Mouse (Mus musculus) CH12.LX (cell line): ENCODE results near the gene Nfix. TPM values are rescaled to one million over a fixed set of nuclear protein-coding genes. Genes with fewer than 3 reads are reported as not detected.

Experiments used
- DNase-seq: peaks from one replicate; pipeline ENCODE4 v3.0.0-alpha.2; 2013; ENCODE audit errors: extremely low read depth
- H3K27ac ChIP-seq: 2 replicates; pipeline ENCODE4 v1.5.1; 2012; ENCODE audit warnings: low read depth, mild to moderate bottlenecking, control low read depth, moderate library complexity; ENCODE audit not compliant: insufficient read depth
- H3K27me3 ChIP-seq: replicated peaks from 2 replicates; pipeline ENCODE3; 2012; ENCODE audit warnings: inconsistent platforms
- H3K36me3 ChIP-seq, 2 experiments: replicated peaks in 1 of 2; 2 replicates each; pipeline versions ENCODE3 to v1.6.1; 2012; ENCODE audit warnings: inconsistent platforms in 1 of 2, low read length in 1 of 2, mild to moderate bottlenecking in 1 of 2, mixed read lengths in 1 of 2, moderate library complexity in 1 of 2; ENCODE audit not compliant: control insufficient read depth in 1 of 2, insufficient read depth in 1 of 2
- H3K4me1 ChIP-seq, 2 experiments: 2 replicates each; pipeline ENCODE4 v1.6.1; 2012; ENCODE audit warnings: inconsistent platforms in 1 of 2, moderate library complexity in 1 of 2; ENCODE audit not compliant: insufficient read depth in 2 of 2, control insufficient read depth in 1 of 2
- H3K4me2 ChIP-seq: 2 replicates; pipeline ENCODE4 v1.6.1; 2012; ENCODE audit warnings: low read depth, mild to moderate bottlenecking, control low read depth; ENCODE audit not compliant: poor library complexity, insufficient read depth, severe bottlenecking
- H3K4me3 ChIP-seq, 3 experiments: fragments of 150-350 bp in 1 of 3; sonication (generic) in 1 of 3; replicated peaks in 1 of 3; 2 replicates each; pipeline versions ENCODE3 to v1.5.1; 2011 to 2012; ENCODE audit warnings: low read depth in 2 of 3, low read length in 2 of 3, mild to moderate bottlenecking in 2 of 3, moderate library complexity in 2 of 3, control low read depth in 1 of 3, improper control_type of control experiment in 1 of 3, inconsistent platforms in 1 of 3, mixed read lengths in 1 of 3; ENCODE audit not compliant: poor library complexity in 1 of 3
- H3K79me2 ChIP-seq: replicated peaks from 2 replicates; pipeline ENCODE4 v1.6.1; 2012; ENCODE audit warnings: mild to moderate bottlenecking, moderate library complexity; ENCODE audit not compliant: control insufficient read depth, poor library complexity, insufficient read depth, severe bottlenecking; ENCODE audit errors: extremely low read depth
- H3K9ac ChIP-seq: 2 replicates; pipeline ENCODE4 v1.6.1; 2012; ENCODE audit warnings: low read depth, mild to moderate bottlenecking, control low read depth, moderate library complexity; ENCODE audit not compliant: insufficient read depth
- H3K9me3 ChIP-seq: replicated peaks from 2 replicates; pipeline ENCODE3; 2012; ENCODE audit warnings: low read length, inconsistent platforms, mixed read lengths
- CHD1 ChIP-seq: IDR thresholded peaks from 2 replicates; pipeline ENCODE4 v1.6.1; 2012; ENCODE audit warnings: low read depth, low read length, improper control_type of control experiment, inconsistent platforms
- CTCF ChIP-seq, 2 experiments: IDR thresholded peaks in 1 of 2; conservative IDR thresholded peaks in 1 of 2; 2 replicates each; pipeline ENCODE4 v1.5.1; 2011 to 2012; ENCODE audit warnings: low read depth in 2 of 2, low read length in 2 of 2, improper control_type of control experiment in 1 of 2, inconsistent platforms in 1 of 2, mild to moderate bottlenecking in 1 of 2, moderate library complexity in 1 of 2
- IRF4 ChIP-seq: IDR thresholded peaks from 2 replicates; pipeline ENCODE4 v1.6.1; 2014; ENCODE audit warnings: low read depth, mild to moderate bottlenecking, inconsistent platforms, low read length, improper control_type of control experiment
- JUND ChIP-seq: conservative IDR thresholded peaks from 2 replicates; pipeline ENCODE4 v1.6.1; 2011; ENCODE audit warnings: low read depth, low read length, improper control_type of control experiment
- KAT2A ChIP-seq: IDR thresholded peaks from 2 replicates; pipeline ENCODE4 v1.6.1; 2012; ENCODE audit warnings: low read length, improper control_type of control experiment, inconsistent platforms; ENCODE audit not compliant: insufficient replicate concordance
- MAX ChIP-seq: IDR thresholded peaks from 2 replicates; pipeline ENCODE4 v1.6.1; 2011; ENCODE audit warnings: low read length, improper control_type of control experiment
- MAZ ChIP-seq: IDR thresholded peaks from 2 replicates; pipeline ENCODE4 v1.6.1; 2012; ENCODE audit warnings: low read depth, mild to moderate bottlenecking, inconsistent platforms, low read length, improper control_type of control experiment, moderate library complexity
- MEF2A ChIP-seq: IDR thresholded peaks from 2 replicates; pipeline ENCODE4 v1.6.1; 2014; ENCODE audit warnings: low read depth, mild to moderate bottlenecking, inconsistent platforms, low read length, improper control_type of control experiment, borderline replicate concordance
- NRF1 ChIP-seq: IDR thresholded peaks from 2 replicates; pipeline ENCODE4 v1.6.1; 2014; ENCODE audit warnings: low read depth, mild to moderate bottlenecking, inconsistent platforms, low read length, improper control_type of control experiment, moderate library complexity
- RCOR1 ChIP-seq: conservative IDR thresholded peaks from 2 replicates; pipeline ENCODE4 v1.6.1; 2012; ENCODE audit warnings: low read depth, mild to moderate bottlenecking, inconsistent platforms, low read length, improper control_type of control experiment
- SIN3A ChIP-seq: IDR thresholded peaks from 2 replicates; pipeline ENCODE4 v1.6.1; 2012; ENCODE audit warnings: low read length, improper control_type of control experiment, inconsistent platforms
- SMC3 ChIP-seq: IDR thresholded peaks from 2 replicates; pipeline ENCODE4 v1.6.1; 2011; ENCODE audit warnings: low read depth, low read length, improper control_type of control experiment
- TBP ChIP-seq: conservative IDR thresholded peaks from 2 replicates; pipeline ENCODE4 v1.6.1; 2011; ENCODE audit warnings: low read depth, low read length, improper control_type of control experiment
- UBTF ChIP-seq: IDR thresholded peaks from 2 replicates; pipeline ENCODE4 v1.6.1; 2012; ENCODE audit warnings: low read depth, mild to moderate bottlenecking, inconsistent platforms, low read length, improper control_type of control experiment, moderate library complexity
- ZKSCAN1 ChIP-seq: IDR thresholded peaks from 2 replicates; pipeline ENCODE4 v1.6.1; 2012; ENCODE audit warnings: low read depth, inconsistent platforms, low read length, improper control_type of control experiment, borderline replicate concordance
- ZNF384 ChIP-seq: IDR thresholded peaks from 2 replicates; pipeline ENCODE4 v1.6.1; 2012; ENCODE audit warnings: low read depth, low read length, improper control_type of control experiment, inconsistent platforms
- dilution Hi-C: fragments of 300-500 bp; cut with MboI; formaldehyde crosslinking; loops from 2 replicates; pipeline ENCODE4 v1.14.3; 2020; ENCODE audit warnings: low sequenced_read_pairs; ENCODE audit not compliant: extremely low pct_unique_long_range_greater_than_20kb, extremely low pct_ligation_motif_present
- in situ Hi-C: fragments of 300-500 bp; cut with MboI; formaldehyde crosslinking; loops from 3 replicates; pipeline ENCODE4 v1.14.3; 2019; ENCODE audit warnings: low sequenced_read_pairs, low pct_ligation_motif_present, low pct_unique_long_range_greater_than_20kb, mixed read lengths
- polyA plus RNA-seq: library from polyadenylated mRNA; unstranded; fragments of >175 nt; gene quantifications from 2 replicates; pipeline ENCODE4 v1.2.1, GENCODE M21; 2012; ENCODE audit warnings: low read depth; ENCODE audit not compliant: insufficient read length
- total RNA-seq, 2 experiments: library from RNA; depleted of rRNA; stranded (reverse); fragments of 300-350 nt in 1 of 2; fragments of >200 nt in 1 of 2; gene quantifications; 2 replicates each; pipeline ENCODE4 v1.2.3; 2012 to 2014

The Nfix gene
- total and polyA plus RNA-seq, 3 experiments, result 0.09 to 10.5 (median 1.1) TPM

DNA sequence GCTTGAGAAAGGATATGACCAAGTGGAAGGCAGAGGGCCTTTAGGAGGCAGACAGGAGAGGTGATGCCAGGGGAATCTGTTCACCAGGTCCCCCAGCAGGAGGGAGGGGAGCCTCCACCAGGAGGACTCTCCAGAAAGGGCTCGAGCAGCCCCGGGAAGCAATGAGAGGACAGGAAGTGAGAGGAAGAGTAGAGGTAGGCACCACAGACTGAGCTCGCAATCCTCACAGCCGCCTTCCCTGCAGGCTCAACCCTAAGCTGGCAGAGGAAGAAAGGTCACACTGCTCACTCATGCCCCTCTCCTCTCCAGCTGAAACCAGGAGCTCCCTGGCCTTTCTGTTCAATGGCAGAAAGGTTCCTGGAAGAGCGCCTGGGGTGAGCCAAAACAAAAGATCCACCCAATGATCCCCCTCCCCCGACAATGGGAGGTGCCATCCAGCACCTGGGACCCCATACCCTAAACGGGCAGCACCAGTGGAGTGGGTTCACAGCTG is 24.5 kb downstream of the Nfix start:
- H3K4me2 ChIP-seq, result no peak overlapping the region
- dilution Hi-C loops, result no loop called here

DNA sequence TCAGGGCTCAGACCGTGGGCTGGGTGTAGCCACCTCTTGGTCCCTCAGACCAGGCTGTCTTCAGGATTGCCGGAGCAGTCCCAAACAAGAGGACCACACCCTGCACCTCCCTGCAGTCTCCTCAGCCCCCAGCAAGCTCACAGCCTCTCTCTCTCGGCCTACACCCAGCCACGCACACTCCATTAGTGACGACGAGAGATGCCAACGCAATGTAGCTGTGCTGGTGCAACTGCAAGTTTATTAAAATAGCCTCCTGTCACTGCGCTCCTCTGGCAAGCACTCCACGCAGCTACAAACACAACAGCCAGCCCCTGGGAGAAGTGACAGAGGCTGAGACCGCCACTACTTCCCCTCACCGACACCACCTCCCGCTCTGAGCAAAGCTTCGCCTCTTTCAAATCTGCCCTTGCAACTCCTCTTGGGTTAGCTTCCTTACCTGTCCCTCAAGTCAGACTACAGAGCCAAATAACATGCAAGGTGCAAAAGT is 25.0 kb downstream of the Nfix start:
- H3K4me3 ChIP-seq, result no peak overlapping the region
- H3K27ac ChIP-seq, result no peak overlapping the region
- H3K36me3 ChIP-seq, result no peaks in the 10 kb centered on the region
- peaks cover 0 to 2% of the 10 kb centered on the region in 2 experiments; a peak in 1 of 4 replicates for H3K4me1 ChIP-seq
- dilution Hi-C loops (no loop called here), in situ Hi-C loops (no loop called here)
- H3K4me2 ChIP-seq, result no peak overlapping the region
- TF ChIP-seq RCOR1 (no peak), ZKSCAN1 (no peak), SMC3 (no peak), CHD1 (no peak)
- TF ChIP-seq, all 38 proteins: peak for 0
- no peaks in the 10 kb centered on the region for H3K9me3 ChIP-seq
- no peak overlapping the region for H3K9ac ChIP-seq
- H3K79me2 ChIP-seq, result no peaks in the 10 kb centered on the region
- H3K27me3 ChIP-seq, result peaks cover 87% of the 10 kb centered on the region
- DNase-seq, result no peak

More for the DNA sequence above, 24.5 kb downstream of the Nfix start:
- no peaks in the 10 kb centered on the region for H3K9me3 ChIP-seq
- no peak for TF ChIP-seq KAT2A
- TF ChIP-seq CTCF (conservative IDR thresholded peaks at IDR 0.05 in 1 of 2, IDR thresholded peaks at IDR 0.05 in 1 of 2; ENCODE audit: low read depth in 2 of 2, low read length in 2 of 2), result no peak
- TF ChIP-seq ZKSCAN1, result no peak
- no peak for TF ChIP-seq MEF2A
- TF ChIP-seq CHD1, result no peak
- no peak for TF ChIP-seq MAX
- no peak for TF ChIP-seq NRF1
- TF ChIP-seq SIN3A, result no peak
- no peak for TF ChIP-seq IRF4
- no peak for TF ChIP-seq MAZ
- TF ChIP-seq TBP, result no peak
- TF ChIP-seq JUND, result no peak
- no peak for TF ChIP-seq ZNF384
- no peak for TF ChIP-seq UBTF
- H3K9ac ChIP-seq, result no peak overlapping the region
- no peaks in the 10 kb centered on the region for H3K79me2 ChIP-seq
- in situ Hi-C loops, result no loop called here
- no peak overlapping the region for H3K4me3 ChIP-seq
- H3K36me3 ChIP-seq, result no peaks in the 10 kb centered on the region
- H3K4me1 ChIP-seq, result peaks cover 0 to 2% of the 10 kb centered on the region in 2 experiments; a peak in 1 of 4 replicates
- peaks cover 89% of the 10 kb centered on the region for H3K27me3 ChIP-seq
- DNase-seq, result no peak
- no peak overlapping the region for H3K27ac ChIP-seq
